Mouse (Mus musculus) liver, embryonic 13.5 days (tissue): Measurements from ENCODE around the gene Bmp5. TPM values are rescaled to one million over a fixed set of nuclear protein-coding genes. Genes with fewer than 3 reads are reported as not detected.
"Not testable (repeated sequence)": the region's sequence is repeated elsewhere in the genome, so short reads cannot be mapped to it uniquely, and the experiment has no call there.

ENCODE experiments used
- ATAC-seq: fragments of 200-750 bp; cut with Nextera tagmentation; 2 replicates; pipeline ENCODE4 v1.8.0; 2017; ENCODE audit warnings: low read depth, mild to moderate bottlenecking, moderate number of reproducible peaks, moderate library complexity
- DNase-seq: peaks from one replicate; pipeline ENCODE4 v3.0.0; 2022
- H3K27ac ChIP-seq: fragments of 300-500 bp; sonication (generic); 2 replicates; pipeline ENCODE4 v1.5.1; 2015; ENCODE audit warnings: moderate library complexity, mild to moderate bottlenecking, inconsistent platforms
- H3K27me3 ChIP-seq: fragments of 300-500 bp; sonication (generic); 2 replicates; pipeline ENCODE4 v1.6.1; 2015; ENCODE audit warnings: mild to moderate bottlenecking, inconsistent platforms
- H3K36me3 ChIP-seq: fragments of 300-500 bp; sonication (generic); 2 replicates; pipeline ENCODE4 v1.6.1; 2015; ENCODE audit warnings: mild to moderate bottlenecking, inconsistent platforms
- H3K4me1 ChIP-seq: fragments of 300-500 bp; sonication (generic); replicated peaks from 2 replicates; pipeline ENCODE4 v1.6.1; 2015; ENCODE audit warnings: inconsistent platforms
- H3K4me2 ChIP-seq: fragments of 300-500 bp; sonication (generic); 2 replicates; pipeline ENCODE4 v1.6.1; 2015; ENCODE audit warnings: inconsistent platforms, mild to moderate bottlenecking, moderate library complexity
- H3K4me3 ChIP-seq: fragments of 300-500 bp; sonication (generic); replicated peaks from 2 replicates; pipeline ENCODE4 v1.5.1; 2015; ENCODE audit warnings: mild to moderate bottlenecking, inconsistent platforms
- H3K9ac ChIP-seq: fragments of 300-500 bp; sonication (generic); 2 replicates; pipeline ENCODE4 v1.6.1; 2015; ENCODE audit warnings: mild to moderate bottlenecking, inconsistent platforms
- H3K9me3 ChIP-seq: fragments of 300-500 bp; sonication (generic); replicated peaks from 2 replicates; pipeline ENCODE4 v1.6.1; 2016; ENCODE audit warnings: inconsistent platforms
- WGBS: fragments of 180-500 bp; shearing (Covaris S2); methylation state at CpG from one replicate; pipeline ENCODE4 v1.1.7; 2015; ENCODE audit not compliant: insufficient replicate concordance; 5-methylcytosine and 5-hydroxymethylcytosine counted together
- polyA plus RNA-seq: library from polyadenylated mRNA; unstranded; fragments of >200 nt; fragmentation: Nextera tagmentation; extraction: Ambion mirVana; gene quantifications from 2 replicates; pipeline ENCODE4 v1.2.1, GENCODE M21; 2015

Bmp5 gene
- polyA plus RNA-seq, 1 experiment from 2014 or later = 1.9 TPM

- no peak overlapping the region for H3K27ac ChIP-seq
- H3K9me3 ChIP-seq = no peaks in the 10 kb centered on the region
- no peaks in the 10 kb centered on the region for H3K4me1 ChIP-seq
- H3K36me3 ChIP-seq = no peaks in the 10 kb centered on the region
- DNase-seq (no peak), ATAC-seq (no peak)
- no peaks in the 10 kb centered on the region for H3K27me3 ChIP-seq
- WGBS = 57% methylated on average over 2 of the region's 2 CpGs
- H3K4me2 ChIP-seq = no peak overlapping the region
- no peak overlapping the region for H3K4me3 ChIP-seq
- H3K9ac ChIP-seq = no peak overlapping the region
These were observed 8.4 kb downstream of the Bmp5 start for GRCm38 (mm10) chr9:75783573-75783972.

GRCm38 (mm10) chr9:75785959-75786358, 10.8 kb downstream of the Bmp5 start:
- Histone ChIP-seq H3K9ac (no peak overlapping the region), H3K36me3 (no peaks in the 10 kb centered on the region), H3K4me2 (no peak overlapping the region), H3K4me3 (no peak overlapping the region), H3K9me3 (no peaks in the 10 kb centered on the region), H3K27me3 (no peaks in the 10 kb centered on the region), H3K4me1 (no peaks in the 10 kb centered on the region), H3K27ac (no peak overlapping the region)
- 76% methylated on average over 5 of the region's 5 CpGs for WGBS
- DNase-seq = no peak
- no peak for ATAC-seq

- H3K4me2 ChIP-seq = no peak overlapping the region
- H3K4me1 ChIP-seq = no peaks in the 10 kb centered on the region
- no peak for DNase-seq
- H3K27ac ChIP-seq = no peak overlapping the region
- WGBS = 73% methylated on average over 15 of the region's 15 CpGs
- H3K27me3 ChIP-seq = no peaks in the 10 kb centered on the region
- ATAC-seq = no peak
- no peaks in the 10 kb centered on the region for H3K36me3 ChIP-seq
- H3K9me3 ChIP-seq = no peaks in the 10 kb centered on the region
- H3K4me3 ChIP-seq = no peak overlapping the region
- no peak overlapping the region for H3K9ac ChIP-seq
These were observed 12.0 kb downstream of the Bmp5 start for GRCm38 (mm10) chr9:75787121-75787520.

GRCm38 (mm10) chr9:75789879-75790428, 14.8 kb downstream of the Bmp5 start:
- Histone ChIP-seq H3K27me3 (no peaks in the 10 kb centered on the region), H3K4me1 (no peaks in the 10 kb centered on the region), H3K4me2 (no peak overlapping the region), H3K9me3 (no peaks in the 10 kb centered on the region), H3K36me3 (no peaks in the 10 kb centered on the region), H3K4me3 (no peak overlapping the region), H3K27ac (no peak overlapping the region), H3K9ac (no peak overlapping the region)
- 56% methylated on average over 7 of the region's 7 CpGs for WGBS
- DNase-seq (no peak), ATAC-seq (no peak)

- WGBS = 68% methylated on average over 6 of the region's 6 CpGs
- no peaks in the 10 kb centered on the region for H3K27me3 ChIP-seq
- H3K36me3 ChIP-seq = no peaks in the 10 kb centered on the region
- H3K4me2 ChIP-seq = no peak overlapping the region
- no peak for ATAC-seq
- no peaks in the 10 kb centered on the region for H3K4me1 ChIP-seq
- H3K9me3 ChIP-seq = no peaks in the 10 kb centered on the region
- no peak overlapping the region for H3K27ac ChIP-seq
- no peak overlapping the region for H3K4me3 ChIP-seq
- no peak for DNase-seq
- no peak overlapping the region for H3K9ac ChIP-seq
These were observed 29.8 kb downstream of the Bmp5 start for GRCm38 (mm10) chr9:75804940-75805339.

- H3K36me3 ChIP-seq, H3K4me3 ChIP-seq, H3K27me3 ChIP-seq, H3K4me2 ChIP-seq, H3K4me1 ChIP-seq, ATAC-seq, H3K9me3 ChIP-seq, DNase-seq, H3K27ac ChIP-seq, H3K9ac ChIP-seq: not testable (repeated sequence)
- WGBS = 75% methylated on average over 4 of the region's 4 CpGs
These were observed 33.0 kb downstream of the Bmp5 start for GRCm38 (mm10) chr9:75808179-75808578.

GRCm38 (mm10) chr9:75808659-75809058, 33.5 kb downstream of the Bmp5 start:
- no peak overlapping the region for H3K9ac ChIP-seq
- DNase-seq = no peak
- no peaks in the 10 kb centered on the region for H3K9me3 ChIP-seq
- 70% methylated on average over 7 of the region's 7 CpGs for WGBS
- ATAC-seq = no peak
- no peaks in the 10 kb centered on the region for H3K36me3 ChIP-seq
- no peaks in the 10 kb centered on the region for H3K4me1 ChIP-seq
- H3K27me3 ChIP-seq = no peaks in the 10 kb centered on the region
- H3K4me2 ChIP-seq = no peak overlapping the region
- no peak overlapping the region for H3K4me3 ChIP-seq
- H3K27ac ChIP-seq = no peak overlapping the region

- ATAC-seq (no peak), DNase-seq (no peak)
- Histone ChIP-seq H3K4me2 (no peak overlapping the region), H3K4me1 (no peaks in the 10 kb centered on the region), H3K9me3 (no peaks in the 10 kb centered on the region), H3K4me3 (no peak overlapping the region), H3K36me3 (no peaks in the 10 kb centered on the region), H3K27ac (no peak overlapping the region), H3K27me3 (no peaks in the 10 kb centered on the region), H3K9ac (no peak overlapping the region)
- WGBS = 63% methylated on average over 1 of the region's 1 CpGs
These were observed 40.0 kb downstream of the Bmp5 start for GRCm38 (mm10) chr9:75815161-75815560.

GRCm38 (mm10) chr9:75818400-75818799, 43.2 kb downstream of the Bmp5 start:
- DNase-seq (no peak), ATAC-seq (no peak)
- H3K27ac ChIP-seq = no peak overlapping the region
- no peak overlapping the region for H3K9ac ChIP-seq
- H3K4me2 ChIP-seq = no peak overlapping the region
- H3K27me3 ChIP-seq = no peaks in the 10 kb centered on the region
- WGBS = 76% methylated on average over 5 of the region's 5 CpGs
- H3K4me3 ChIP-seq = no peak overlapping the region
- no peaks in the 10 kb centered on the region for H3K4me1 ChIP-seq
- H3K36me3 ChIP-seq = no peaks in the 10 kb centered on the region
- H3K9me3 ChIP-seq = no peaks in the 10 kb centered on the region

GRCm38 (mm10) chr9:75832468-75832867, 57.3 kb downstream of the Bmp5 start:
- ATAC-seq = no peak
- no peak for DNase-seq

GRCm38 (mm10) chr9:75833189-75833732, 58.1 kb downstream of the Bmp5 start:
- no peaks in the 10 kb centered on the region for H3K27me3 ChIP-seq
- no peak overlapping the region for H3K9ac ChIP-seq
- no peak for DNase-seq
- no peak overlapping the region for H3K27ac ChIP-seq
- WGBS = 77% methylated on average over 5 of the region's 5 CpGs
- no peak overlapping the region for H3K4me3 ChIP-seq
- H3K4me2 ChIP-seq = no peak overlapping the region
- H3K9me3 ChIP-seq = no peaks in the 10 kb centered on the region
- H3K4me1 ChIP-seq = no peaks in the 10 kb centered on the region
- ATAC-seq = no peak
- no peaks in the 10 kb centered on the region for H3K36me3 ChIP-seq

More at GRCm38 (mm10) chr9:75832468-75832867, 57.3 kb downstream of the Bmp5 start:
- H3K4me3 ChIP-seq = no peak overlapping the region
- no peak overlapping the region for H3K4me2 ChIP-seq
- H3K36me3 ChIP-seq = no peaks in the 10 kb centered on the region
- no peak overlapping the region for H3K27ac ChIP-seq
- H3K9ac ChIP-seq = no peak overlapping the region
- no peaks in the 10 kb centered on the region for H3K27me3 ChIP-seq
- H3K4me1 ChIP-seq = no peaks in the 10 kb centered on the region
- 73% methylated on average over 9 of the region's 9 CpGs for WGBS
- no peaks in the 10 kb centered on the region for H3K9me3 ChIP-seq

GRCm38 (mm10) chr9:75839450-75839849, 64.3 kb downstream of the Bmp5 start:
- Histone ChIP-seq H3K4me3 (no peak overlapping the region), H3K36me3 (no peaks in the 10 kb centered on the region), H3K27me3 (no peaks in the 10 kb centered on the region), H3K9ac (no peak overlapping the region), H3K9me3 (no peaks in the 10 kb centered on the region), H3K27ac (no peak overlapping the region), H3K4me1 (no peaks in the 10 kb centered on the region), H3K4me2 (no peak overlapping the region)
- 58% methylated on average over 3 of the region's 3 CpGs for WGBS
- ATAC-seq (no peak), DNase-seq (no peak)
